Mouse (Mus musculus): ENCODE data around the gene Cmc1.

DNA sequence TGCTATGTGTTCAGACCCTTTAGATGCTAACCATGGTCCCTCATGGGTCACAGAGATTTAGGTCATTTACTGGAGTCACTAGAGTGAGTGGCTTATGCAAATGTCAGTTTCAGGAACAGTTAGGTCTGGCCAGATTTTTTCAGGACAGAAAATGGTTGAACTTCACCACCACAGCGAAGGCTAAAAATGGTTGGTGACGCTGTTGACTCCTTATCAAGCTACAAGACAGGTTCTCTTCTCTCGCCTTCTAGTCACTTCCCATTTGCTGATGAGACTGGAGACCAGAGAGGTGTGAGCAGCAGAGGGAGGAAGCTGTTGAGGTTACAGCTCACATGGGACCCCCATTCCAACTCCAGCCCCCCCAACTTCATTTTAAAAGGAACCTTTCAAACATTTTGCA is 26.7 kb upstream of the Cmc1 start:
- TF ChIP-seq CTCF (IDR thresholded peaks at IDR 0.05; ENCODE audit: borderline replicate concordance, extremely low read depth, insufficient read depth, insufficient read length) (no peak), POLR2A (IDR thresholded peaks at IDR 0.05; ENCODE audit: borderline replicate concordance, extremely low read depth, insufficient read depth, insufficient read length, poor library complexity, severe bottlenecking) (no peak)

Data from brain, embryonic 14.5 days (tissue).